Mouse (Mus musculus): Measurements from ENCODE around the gene Gpr107.

Gene Gpr107

GRCm38 (mm10) chr2:31126048-31126447, 26.1 kb upstream of the Gpr107 start:
- DNase-seq (ENCODE audit: low read depth, low spot score), result no peak

- DNase-seq (ENCODE audit: low read depth, low spot score), result no peak
Observed at GRCm38 (mm10) chr2:31127219-31127618, 24.9 kb upstream of the Gpr107 start.

- DNase-seq (ENCODE audit: low read depth, low spot score), result no peak
Observed at GRCm38 (mm10) chr2:31127899-31128298, 24.2 kb upstream of the Gpr107 start.

GRCm38 (mm10) chr2:31129742-31130518, 22.2 kb upstream of the Gpr107 start:
- no peak for DNase-seq (ENCODE audit: low read depth, low spot score)

- DNase-seq (ENCODE audit: low read depth, low spot score), result peak; percentile 82
Observed at GRCm38 (mm10) chr2:31130815-31131299, 21.3 kb upstream of the Gpr107 start.

- no peak for DNase-seq (ENCODE audit: low read depth, low spot score)
Observed at GRCm38 (mm10) chr2:31132682-31133081, 19.4 kb upstream of the Gpr107 start.

GRCm38 (mm10) chr2:31133981-31134380, 18.1 kb upstream of the Gpr107 start:
- peak; percentile 42 for DNase-seq (ENCODE audit: low read depth, low spot score)

- DNase-seq (ENCODE audit: low read depth, low spot score), result peak; percentile 27
Observed at GRCm38 (mm10) chr2:31135512-31135931, 16.6 kb upstream of the Gpr107 start.

- peak; percentile 57 for DNase-seq (ENCODE audit: low read depth, low spot score)
Observed at GRCm38 (mm10) chr2:31136338-31136737, 15.8 kb upstream of the Gpr107 start.

GRCm38 (mm10) chr2:31137018-31137590, 15.0 kb upstream of the Gpr107 start:
- peak; percentile 36 for DNase-seq (ENCODE audit: low read depth, low spot score)

- DNase-seq (ENCODE audit: low read depth, low spot score), result peak; percentile 40
Observed at GRCm38 (mm10) chr2:31139174-31139632, 12.9 kb upstream of the Gpr107 start.

- peak; percentile 27 for DNase-seq (ENCODE audit: low read depth, low spot score)
Observed at GRCm38 (mm10) chr2:31139991-31140771, 11.9 kb upstream of the Gpr107 start.

GRCm38 (mm10) chr2:31140772-31141073, 11.4 kb upstream of the Gpr107 start:
- DNase-seq (ENCODE audit: low read depth, low spot score), result no peak

GRCm38 (mm10) chr2:31141074-31141866, 10.8 kb upstream of the Gpr107 start:
- DNase-seq (ENCODE audit: low read depth, low spot score), result peak; percentile 45

GRCm38 (mm10) chr2:31141867-31142454, 10.2 kb upstream of the Gpr107 start, which contains the start of gene Fnbp1:
Fnbp1 (minus strand) TSS chr2:31142008.
- DNase-seq (ENCODE audit: low read depth, low spot score), result peak; percentile 94

GRCm38 (mm10) chr2:31142505-31142904, 9.6 kb upstream of the Gpr107 start:
- DNase-seq (ENCODE audit: low read depth, low spot score), result peak; percentile 27

GRCm38 (mm10) chr2:31143326-31143725, 8.8 kb upstream of the Gpr107 start:
- DNase-seq (ENCODE audit: low read depth, low spot score), result peak; percentile 73

GRCm38 (mm10) chr2:31143768-31144695, 8.1 kb upstream of the Gpr107 start:
- peak; percentile 27 for DNase-seq (ENCODE audit: low read depth, low spot score)

- DNase-seq (ENCODE audit: low read depth, low spot score), result peak; percentile 41
Observed at GRCm38 (mm10) chr2:31144901-31145300, 7.2 kb upstream of the Gpr107 start.

- DNase-seq (ENCODE audit: low read depth, low spot score), result no peak
Observed at GRCm38 (mm10) chr2:31147054-31147453, 5.1 kb upstream of the Gpr107 start.

All from CD4-positive, CD25-positive, alpha-beta regulatory T cell, adult 2 months (primary cell).